Mouse (Mus musculus) kidney, postnatal 0 days (tissue): ENCODE results near the gene Ddx52. TPM values are rescaled to one million over a fixed set of nuclear protein-coding genes. Genes with fewer than 3 reads are reported as not detected.

Source experiments
- ATAC-seq: fragments of 200-750 bp; cut with Nextera tagmentation; replicated peaks from 2 replicates; pipeline ENCODE4 v1.8.0; 2017; ENCODE audit warnings: low read depth, moderate number of reproducible peaks, moderate TSS enrichment, moderate library complexity; ENCODE audit not compliant: low FRiP score
- DNase-seq: peaks from one replicate; pipeline ENCODE4 v3.0.0-alpha.2; 2016; ENCODE audit warnings: low spot score
- H3K27ac ChIP-seq: fragments of 300-500 bp; sonication (generic); 2 replicates; pipeline ENCODE4 v1.5.1; 2014; ENCODE audit warnings: mild to moderate bottlenecking
- H3K27me3 ChIP-seq: fragments of 300-500 bp; sonication (generic); 2 replicates; pipeline ENCODE4 v1.6.1; 2014; ENCODE audit warnings: low read length, mixed read lengths; ENCODE audit not compliant: insufficient read depth
- H3K36me3 ChIP-seq: fragments of 300-500 bp; sonication (generic); 2 replicates; pipeline ENCODE4 v1.6.1; 2014; ENCODE audit warnings: low read length, mixed read lengths; ENCODE audit not compliant: insufficient read depth
- H3K4me1 ChIP-seq: fragments of 300-500 bp; sonication (generic); replicated peaks from 2 replicates; pipeline ENCODE4 v1.6.1; 2014; ENCODE audit warnings: antibody characterized with exemption, low read length, mixed read lengths; ENCODE audit not compliant: insufficient read depth
- H3K4me2 ChIP-seq: fragments of 300-500 bp; sonication (generic); 2 replicates; pipeline ENCODE4 v1.6.1; 2014; ENCODE audit warnings: mild to moderate bottlenecking, low read length, moderate library complexity, mixed read lengths
- H3K4me3 ChIP-seq: fragments of 300-500 bp; sonication (generic); replicated peaks from 2 replicates; pipeline ENCODE4 v1.5.1; 2014; ENCODE audit warnings: low read depth, low read length
- H3K9ac ChIP-seq: fragments of 300-500 bp; sonication (generic); 2 replicates; pipeline ENCODE4 v1.6.1; 2014; ENCODE audit warnings: low read depth, low read length
- H3K9me3 ChIP-seq: fragments of 300-500 bp; sonication (generic); replicated peaks from 2 replicates; pipeline ENCODE4 v1.6.1; 2016; ENCODE audit warnings: low read length, inconsistent platforms, mixed read lengths
- CTCF ChIP-seq: IDR thresholded peaks from 2 replicates; pipeline ENCODE4 v1.5.1; 2016; ENCODE audit warnings: antibody characterized with exemption, low read depth, mild to moderate bottlenecking, moderate library complexity
- WGBS: fragments of 180-500 bp; shearing (Covaris S2); extraction: QIAGEN DNeasy Blood & Tissue Kit; methylation state at CpG from one replicate; pipeline ENCODE4 v1.1.7; 2014; 5-methylcytosine and 5-hydroxymethylcytosine counted together
- polyA plus RNA-seq: library from polyadenylated mRNA; unstranded; fragments of >200 nt; fragmentation: Nextera tagmentation; extraction: Ambion mirVana; gene quantifications from 2 replicates; pipeline ENCODE4 v1.2.1, GENCODE M21; 2015

The Ddx52 gene
- polyA plus RNA-seq, 1 experiment from 2014 or later = 32.5 TPM

DNA sequence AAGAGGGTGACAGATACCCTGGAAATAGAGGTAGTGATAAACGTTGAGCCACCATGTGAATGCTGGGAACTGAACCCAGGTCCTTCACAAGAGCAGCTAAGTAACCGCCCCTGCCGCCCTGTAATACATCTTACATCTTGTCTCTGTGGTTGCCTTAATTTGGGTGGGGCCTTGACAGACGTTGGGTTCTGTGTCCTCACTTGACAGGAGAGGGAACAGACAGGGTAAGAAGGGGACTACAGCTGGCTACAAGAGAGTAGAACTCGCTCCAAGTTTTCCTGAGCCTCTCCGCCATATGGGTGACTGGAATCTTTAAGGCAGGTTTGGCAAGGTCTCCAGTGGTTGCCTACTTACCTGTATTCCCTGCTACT is 26.3 kb downstream of the Ddx52 start:
- Histone ChIP-seq H3K9ac (no peak overlapping the region), H3K4me1 (no peaks in the 10 kb centered on the region), H3K27ac (no peak overlapping the region), H3K4me3 (no peak overlapping the region), H3K9me3 (no peaks in the 10 kb centered on the region), H3K27me3 (no peaks in the 10 kb centered on the region), H3K36me3 (0 out of 2 replicates have a peak, but pooled peaks cover 3% of the 10 kb centered on the region), H3K4me2 (no peak overlapping the region)
- no peak for ATAC-seq
- no peak for TF ChIP-seq CTCF
- WGBS = 80% methylated on average over 6 of the region's 6 CpGs
- no peak for DNase-seq

- ATAC-seq (no peak), DNase-seq (no peak)
- TF ChIP-seq CTCF = no peak
- WGBS = 89% methylated on average over 3 of the region's 3 CpGs
- H3K9ac ChIP-seq = no peak overlapping the region
- H3K27me3 ChIP-seq = no peaks in the 10 kb centered on the region
- no peak overlapping the region for H3K4me2 ChIP-seq
- no peak overlapping the region for H3K27ac ChIP-seq
- no peaks in the 10 kb centered on the region for H3K9me3 ChIP-seq
- H3K36me3 ChIP-seq = 0 out of 2 replicates have a peak, but pooled peaks cover 3% of the 10 kb centered on the region
- no peaks in the 10 kb centered on the region for H3K4me1 ChIP-seq
- H3K4me3 ChIP-seq = no peak overlapping the region
Measured at GRCm38 (mm10) chr11:83969040-83969439, 27.2 kb downstream of the Ddx52 start.

- no peak for DNase-seq
- Histone ChIP-seq H3K27ac (no peak overlapping the region), H3K4me3 (no peak overlapping the region), H3K36me3 (peaks cover 18% of the 10 kb centered on the region; the same call in 1 of the 2 replicates), H3K4me2 (no peak overlapping the region), H3K9ac (no peak overlapping the region), H3K4me1 (no peaks in the 10 kb centered on the region), H3K27me3 (no peaks in the 10 kb centered on the region), H3K9me3 (no peaks in the 10 kb centered on the region)
- no peak for TF ChIP-seq CTCF
- WGBS = 73% methylated on average over 7 of the region's 7 CpGs
- no peak for ATAC-seq
Measured at GRCm38 (mm10) chr11:83974561-83975346, 32.9 kb downstream of the Ddx52 start.

DNA sequence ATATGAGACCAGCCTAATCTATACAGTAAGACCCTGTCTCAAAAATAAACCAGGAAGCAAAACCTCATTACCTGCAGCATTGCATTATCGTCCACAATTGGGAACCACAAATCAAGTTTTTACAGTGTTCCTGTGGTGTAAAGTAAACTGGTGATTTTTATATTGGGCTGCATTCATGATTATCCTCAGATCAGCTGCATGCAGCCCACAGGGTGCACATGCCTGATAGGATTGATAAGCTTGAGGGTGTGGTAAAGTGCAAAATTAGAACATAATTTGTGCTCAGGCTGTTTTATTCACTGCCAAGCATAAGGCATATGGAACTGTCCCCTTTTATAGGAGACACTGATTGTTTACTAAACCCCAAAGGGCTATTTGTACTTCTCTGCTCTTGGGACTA is 33.6 kb downstream of the Ddx52 start:
- TF ChIP-seq CTCF = no peak
- Histone ChIP-seq H3K4me2 (no peak overlapping the region), H3K36me3 (peaks cover 26% of the 10 kb centered on the region), H3K27ac (no peak overlapping the region), H3K27me3 (no peaks in the 10 kb centered on the region), H3K4me3 (no peak overlapping the region), H3K9me3 (no peaks in the 10 kb centered on the region), H3K9ac (no peak overlapping the region), H3K4me1 (no peaks in the 10 kb centered on the region)
- ATAC-seq (no peak), DNase-seq (no peak)
- 47% methylated on average over 1 of the region's 1 CpGs for WGBS

GRCm38 (mm10) chr11:83976236-83976977 is 34.5 kb downstream of the Ddx52 start:
- ATAC-seq (no peak; the same call in 1 of the 2 replicates), DNase-seq (peak; percentile 84)
- no peak for TF ChIP-seq CTCF
- H3K9me3 ChIP-seq = no peaks in the 10 kb centered on the region
- no peaks in the 10 kb centered on the region for H3K27me3 ChIP-seq
- H3K4me3 ChIP-seq = no peak overlapping the region
- 44% methylated on average over 13 of the region's 13 CpGs for WGBS
- no peaks in the 10 kb centered on the region for H3K4me1 ChIP-seq
- H3K36me3 ChIP-seq = peaks cover 31% of the 10 kb centered on the region
- no peak overlapping the region for H3K9ac ChIP-seq
- 0 out of 2 replicates have a peak overlapping the region, but pooled peaks have one; percentile 31 for H3K27ac ChIP-seq
- no peak overlapping the region for H3K4me2 ChIP-seq

- no peak overlapping the region for H3K27ac ChIP-seq
- DNase-seq (no peak), ATAC-seq (no peak)
- H3K4me2 ChIP-seq = no peak overlapping the region
- H3K27me3 ChIP-seq = no peaks in the 10 kb centered on the region
- WGBS = 94% methylated on average over 2 of the region's 2 CpGs
- H3K9me3 ChIP-seq = no peaks in the 10 kb centered on the region
- no peak overlapping the region for H3K4me3 ChIP-seq
- no peak overlapping the region for H3K9ac ChIP-seq
- no peak for TF ChIP-seq CTCF
- H3K4me1 ChIP-seq = no peaks in the 10 kb centered on the region
- peaks cover 39% of the 10 kb centered on the region for H3K36me3 ChIP-seq
Measured at GRCm38 (mm10) chr11:83977810-83978209, 35.9 kb downstream of the Ddx52 start.
